Mouse (Mus musculus): ENCODE data around the gene Dck. TPM values are rescaled to one million over a fixed set of nuclear protein-coding genes. Genes with fewer than 3 reads are reported as not detected.

Dck gene
- polyA plus RNA-seq, 1 experiment, result 41.3 TPM

DNA sequence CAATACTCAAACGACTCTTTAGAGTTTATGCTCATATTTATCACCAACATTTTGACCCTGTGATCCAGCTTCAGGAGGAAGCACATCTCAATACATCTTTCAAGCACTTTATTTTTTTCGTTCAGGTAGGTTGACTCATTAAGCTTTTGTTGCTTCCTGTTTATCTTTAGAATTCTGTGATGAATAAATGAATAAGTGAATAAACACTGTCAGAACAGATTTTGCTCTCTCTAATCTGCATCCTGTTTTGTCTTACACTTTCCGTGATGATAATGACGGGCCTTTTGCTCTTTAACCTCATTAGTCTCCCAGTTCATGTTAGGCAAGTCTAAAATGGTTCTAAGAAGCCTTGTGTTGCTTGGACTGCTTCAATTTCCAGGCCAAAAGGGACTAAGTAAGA lies 11.6 kb upstream of the Dck start:
- TF ChIP-seq POLR2A (IDR thresholded peaks at IDR 0.05; ENCODE audit: borderline replicate concordance, extremely low read depth, insufficient read depth, insufficient read length, poor library complexity, severe bottlenecking) (no peak), CTCF (IDR thresholded peaks at IDR 0.05; ENCODE audit: borderline replicate concordance, extremely low read depth, insufficient read depth, insufficient read length) (no peak)
- DNase-seq (ENCODE audit: low read depth), result no peak

DNA sequence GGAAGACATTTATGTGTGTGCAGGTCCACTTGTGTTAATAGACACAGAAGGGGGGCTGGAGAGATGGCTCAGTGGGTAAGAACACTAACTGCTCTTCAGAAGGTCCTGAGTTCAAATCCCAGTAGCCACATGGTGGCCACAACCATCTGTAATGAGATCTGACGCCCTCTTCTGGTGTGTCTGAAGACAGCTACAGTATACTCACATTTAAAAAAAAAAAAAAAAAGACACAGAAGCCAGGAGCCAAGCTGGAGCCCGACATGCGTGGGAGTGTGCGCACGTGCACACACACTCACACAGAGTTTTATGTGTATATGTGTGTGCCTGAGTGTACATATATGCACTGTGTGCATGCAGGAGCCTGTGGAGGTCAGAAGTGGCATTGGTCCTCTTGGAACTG lies 2.2 kb upstream of the Dck start:
- no peak for TF ChIP-seq CTCF (IDR thresholded peaks at IDR 0.05; ENCODE audit: borderline replicate concordance, extremely low read depth, insufficient read depth, insufficient read length)
- TF ChIP-seq POLR2A (IDR thresholded peaks at IDR 0.05; ENCODE audit: borderline replicate concordance, extremely low read depth, insufficient read depth, insufficient read length, poor library complexity, severe bottlenecking), result no peak
- DNase-seq (ENCODE audit: low read depth), result no peak

DNA sequence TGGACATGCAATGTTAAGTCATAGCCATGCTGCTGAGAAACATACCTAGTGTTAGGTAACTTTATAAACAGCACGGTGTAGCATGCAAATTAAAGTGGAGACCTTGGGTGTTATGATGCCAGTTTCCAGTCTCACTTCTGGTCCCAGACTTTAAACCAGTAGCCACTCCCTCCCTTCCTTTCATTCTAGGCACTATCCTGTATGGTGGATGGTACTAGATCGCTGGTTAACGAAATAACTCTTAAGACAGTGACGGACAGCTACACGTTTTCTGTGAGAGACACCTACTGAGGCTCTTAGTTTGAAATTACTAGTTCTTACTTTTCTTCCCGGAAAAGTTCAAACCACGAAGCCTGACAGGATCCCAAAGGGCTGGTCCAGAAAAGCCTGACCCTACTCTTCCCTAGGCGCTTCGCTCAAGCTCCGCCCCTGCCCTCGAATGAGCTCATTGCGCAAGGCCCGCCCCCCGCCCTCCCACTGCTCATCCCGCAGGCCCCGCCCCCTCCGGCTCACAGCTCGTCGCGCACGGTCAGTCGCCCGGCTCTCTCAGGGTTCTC lies 288 bp upstream of the Dck start:
- DNase-seq (ENCODE audit: low read depth), result no peak
- TF ChIP-seq CTCF (IDR thresholded peaks at IDR 0.05; ENCODE audit: borderline replicate concordance, extremely low read depth, insufficient read depth, insufficient read length), result no peak

DNA sequence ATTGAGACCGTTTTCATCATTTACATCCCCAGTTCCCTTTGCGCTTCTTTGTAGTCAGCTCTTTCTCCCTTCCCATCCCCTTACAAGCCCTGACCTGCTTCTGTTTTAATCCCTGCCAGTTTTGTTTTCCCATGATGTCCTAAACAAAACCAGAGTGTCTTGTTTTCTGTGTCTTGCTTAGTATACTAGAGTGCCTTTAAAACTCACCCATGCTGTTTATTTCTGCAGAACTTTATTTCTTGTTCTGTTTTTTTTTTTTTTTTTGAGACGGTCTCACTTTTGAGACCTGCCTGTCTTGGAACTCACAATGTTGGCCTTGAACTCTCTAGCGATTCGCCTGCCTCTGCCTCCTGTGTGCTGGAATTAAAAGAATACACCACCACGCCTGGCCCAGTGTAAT lies 791 bp downstream of the Dck start:
- TF ChIP-seq CTCF (IDR thresholded peaks at IDR 0.05; ENCODE audit: borderline replicate concordance, extremely low read depth, insufficient read depth, insufficient read length), result no peak
- TF ChIP-seq POLR2A (IDR thresholded peaks at IDR 0.05; ENCODE audit: borderline replicate concordance, extremely low read depth, insufficient read depth, insufficient read length, poor library complexity, severe bottlenecking), result no peak
- DNase-seq (ENCODE audit: low read depth), result no peak

DNA sequence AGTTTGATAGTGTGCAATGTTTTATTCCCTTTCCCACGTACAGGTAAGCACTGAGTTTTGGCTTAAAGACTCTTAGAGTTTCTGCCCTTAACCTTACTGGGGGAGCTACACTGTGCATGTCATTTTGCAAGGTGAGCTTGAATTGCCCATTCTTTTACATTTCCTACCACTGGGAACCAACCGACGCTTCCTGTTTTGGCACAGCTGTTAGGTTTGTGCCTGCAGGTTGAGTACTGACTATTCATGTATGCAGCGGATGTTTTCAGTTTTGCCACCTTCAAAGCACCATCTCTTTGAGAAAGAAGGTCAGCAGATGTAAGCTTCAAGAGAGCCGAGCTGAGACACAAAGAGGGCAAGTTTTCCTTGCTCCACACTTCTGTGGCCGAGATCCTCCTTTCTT lies 1.3 kb downstream of the Dck start:
- TF ChIP-seq POLR2A (IDR thresholded peaks at IDR 0.05; ENCODE audit: borderline replicate concordance, extremely low read depth, insufficient read depth, insufficient read length, poor library complexity, severe bottlenecking) (no peak), CTCF (IDR thresholded peaks at IDR 0.05; ENCODE audit: borderline replicate concordance, extremely low read depth, insufficient read depth, insufficient read length) (no peak)
- DNase-seq (ENCODE audit: low read depth), result peak; percentile 24

DNA sequence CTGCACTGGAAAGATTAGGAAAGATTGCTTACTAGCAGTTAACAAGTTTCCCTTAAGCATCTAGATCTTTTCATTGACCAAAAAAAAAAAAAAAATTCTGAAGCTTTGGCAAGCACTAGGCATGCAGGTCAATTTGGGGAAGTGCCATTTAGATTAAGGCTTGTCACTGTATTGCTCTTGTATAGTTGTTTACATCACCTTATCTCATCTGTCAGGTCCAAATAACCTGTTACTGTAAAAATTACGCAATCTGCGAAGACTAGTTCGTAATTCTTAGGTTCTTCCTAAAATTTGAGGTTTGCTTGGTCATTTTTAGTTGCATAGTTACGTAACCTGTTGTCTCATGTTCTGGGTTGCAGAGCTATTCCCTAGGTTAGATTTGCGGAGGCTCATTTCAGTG lies 2.1 kb downstream of the Dck start:
- TF ChIP-seq POLR2A (IDR thresholded peaks at IDR 0.05; ENCODE audit: borderline replicate concordance, extremely low read depth, insufficient read depth, insufficient read length, poor library complexity, severe bottlenecking) (no peak), CTCF (IDR thresholded peaks at IDR 0.05; ENCODE audit: borderline replicate concordance, extremely low read depth, insufficient read depth, insufficient read length) (no peak)
- no peak for DNase-seq (ENCODE audit: low read depth)

DNA sequence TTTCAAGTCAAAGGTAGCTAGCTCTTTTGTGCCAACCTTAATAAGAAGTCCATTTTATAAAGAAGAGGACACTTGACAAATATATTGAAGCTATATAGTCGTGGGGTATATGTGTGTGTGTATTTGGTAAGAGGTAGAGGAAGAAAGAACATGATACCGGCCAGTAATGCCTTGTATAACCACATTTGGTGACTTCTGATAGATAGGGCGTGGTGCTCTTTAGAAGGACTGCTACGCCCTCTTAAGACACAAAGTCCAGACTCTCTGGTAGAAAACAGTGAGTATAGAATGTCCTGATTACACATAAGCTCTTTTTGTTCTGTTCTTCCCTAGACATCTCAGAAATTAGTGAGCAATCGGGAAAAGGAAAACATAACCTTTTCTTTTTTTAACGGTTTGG lies 3.4 kb downstream of the Dck start:
- DNase-seq (ENCODE audit: low read depth), result no peak
- no peak for TF ChIP-seq CTCF (IDR thresholded peaks at IDR 0.05; ENCODE audit: borderline replicate concordance, extremely low read depth, insufficient read depth, insufficient read length)
- TF ChIP-seq POLR2A (IDR thresholded peaks at IDR 0.05; ENCODE audit: borderline replicate concordance, extremely low read depth, insufficient read depth, insufficient read length, poor library complexity, severe bottlenecking), result no peak

DNA sequence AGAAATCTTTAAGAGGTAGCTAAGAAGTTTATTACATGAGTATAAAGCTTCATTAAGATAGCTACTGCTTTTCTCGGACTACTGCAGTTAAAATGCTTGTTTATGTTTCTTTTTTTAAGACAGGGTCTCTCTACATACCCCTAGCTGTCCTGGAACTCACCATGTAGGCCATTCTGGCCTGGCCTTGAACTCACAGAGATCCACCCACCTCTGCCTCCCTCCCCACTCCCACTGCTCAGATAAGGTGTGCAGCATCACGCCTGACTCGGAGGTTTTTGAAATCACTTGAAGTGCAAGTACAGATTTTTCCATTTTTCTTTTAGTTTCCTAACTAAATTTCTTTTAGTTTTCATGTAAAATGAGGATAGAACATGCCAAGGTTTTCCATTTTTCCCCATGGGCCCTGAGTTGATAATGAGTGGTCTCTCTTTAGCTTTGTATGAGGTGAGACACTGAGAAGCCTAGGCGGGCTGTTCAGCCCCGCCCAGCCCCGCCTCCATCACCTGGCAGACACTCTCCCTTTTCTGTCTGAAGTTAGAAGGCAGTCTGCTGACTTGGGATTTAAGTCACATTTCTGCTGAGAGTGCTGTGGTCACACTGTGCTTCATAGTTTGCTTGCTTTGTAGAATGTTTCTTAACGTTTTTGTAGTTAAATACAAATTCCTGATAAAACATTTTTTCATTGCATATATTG lies 17.4 kb downstream of the Dck start:
- no peak for DNase-seq (ENCODE audit: low read depth)
- no peak for TF ChIP-seq CTCF (IDR thresholded peaks at IDR 0.05; ENCODE audit: borderline replicate concordance, extremely low read depth, insufficient read depth, insufficient read length)
- no peak for TF ChIP-seq POLR2A (IDR thresholded peaks at IDR 0.05; ENCODE audit: borderline replicate concordance, extremely low read depth, insufficient read depth, insufficient read length, poor library complexity, severe bottlenecking)

DNA sequence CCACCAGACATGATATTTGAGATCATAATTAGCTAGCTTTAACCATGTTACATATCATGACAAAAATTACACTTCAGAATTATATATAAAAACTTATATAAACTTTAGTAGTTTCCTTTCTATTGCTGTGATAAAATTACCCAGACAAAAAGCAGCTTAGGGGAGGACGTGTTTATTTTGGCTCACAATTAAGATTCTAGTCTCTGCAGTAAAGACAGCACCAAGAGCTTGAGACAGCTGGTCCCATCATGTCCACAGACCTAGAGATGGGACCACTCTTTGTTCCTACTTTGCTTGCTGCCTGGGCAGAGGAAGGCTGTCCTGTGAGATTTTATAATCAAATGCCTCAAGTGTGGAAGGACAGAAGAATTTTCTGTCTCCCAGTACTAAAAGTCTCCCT lies 20.3 kb downstream of the Dck start:
- TF ChIP-seq POLR2A (IDR thresholded peaks at IDR 0.05; ENCODE audit: borderline replicate concordance, extremely low read depth, insufficient read depth, insufficient read length, poor library complexity, severe bottlenecking) (no peak), CTCF (IDR thresholded peaks at IDR 0.05; ENCODE audit: borderline replicate concordance, extremely low read depth, insufficient read depth, insufficient read length) (no peak)
- DNase-seq (ENCODE audit: low read depth), result no peak

DNA sequence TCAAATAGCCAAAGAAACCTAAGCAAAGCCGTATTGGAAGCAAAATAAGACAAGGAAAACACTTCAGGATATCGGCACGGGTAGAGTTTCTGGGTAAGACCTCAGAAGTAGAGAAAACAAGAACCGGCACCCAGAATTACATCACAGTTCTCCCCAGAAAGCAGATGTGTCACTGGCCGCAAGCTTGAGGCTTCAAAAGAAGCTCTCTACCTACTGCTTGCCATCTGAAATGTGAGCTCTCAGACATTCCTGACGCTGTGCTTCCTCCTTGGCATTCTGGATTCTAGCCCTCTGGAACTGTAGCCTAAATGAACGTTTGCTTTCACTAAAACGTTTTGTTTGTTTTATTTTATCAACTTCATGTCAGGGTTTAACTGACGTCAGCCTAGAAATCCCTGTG lies 25.9 kb downstream of the Dck start:
- no peak for DNase-seq (ENCODE audit: low read depth)

DNA sequence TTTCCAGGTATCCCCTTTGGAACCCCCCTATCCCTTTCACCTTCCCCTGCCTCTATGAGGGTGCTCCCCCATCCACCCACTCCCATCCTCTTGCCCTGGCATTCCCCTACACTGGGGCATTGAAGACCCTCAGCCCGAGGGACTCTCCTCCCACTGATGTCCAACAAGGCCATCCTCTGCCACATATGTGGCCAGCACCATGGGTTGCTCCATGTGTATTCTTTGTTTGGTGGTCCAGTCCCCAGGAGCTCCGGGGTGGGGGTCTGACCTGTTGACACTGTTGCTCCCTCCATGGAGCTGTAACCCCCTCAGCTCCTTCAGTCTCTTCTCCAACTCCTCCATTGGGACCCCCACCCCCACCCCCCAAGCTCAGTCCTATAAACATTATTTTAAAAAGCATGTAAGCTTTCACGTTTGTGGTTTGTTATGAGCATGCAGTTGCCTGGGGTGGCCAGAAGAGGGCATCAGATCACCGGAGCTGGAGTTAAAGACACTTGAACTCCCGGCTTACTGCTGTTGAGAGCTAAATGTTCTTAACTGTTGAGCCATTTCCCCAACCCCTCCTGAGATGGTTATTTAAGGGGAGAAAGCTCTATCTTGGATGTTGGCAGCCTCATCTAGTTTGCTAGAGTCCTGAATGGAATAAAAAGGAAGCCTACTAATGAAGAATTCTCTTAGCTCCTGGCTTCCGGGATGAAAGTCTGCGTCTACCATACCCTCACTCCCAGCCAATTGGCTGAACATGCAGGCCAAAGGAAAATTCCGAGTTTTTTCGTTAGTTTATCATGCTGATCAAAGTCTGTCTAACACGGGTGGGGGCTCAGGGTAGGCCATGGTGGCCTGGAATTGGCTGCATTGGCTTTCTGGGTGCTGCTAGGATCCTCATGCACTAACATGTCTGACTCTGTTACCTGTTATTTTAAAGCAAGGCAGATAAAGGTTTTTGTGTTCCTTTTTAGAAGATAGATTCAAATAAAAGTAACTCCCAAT lies 26.8 kb downstream of the Dck start:
- peak; percentile 91 for TF ChIP-seq CTCF (IDR thresholded peaks at IDR 0.05; ENCODE audit: borderline replicate concordance, extremely low read depth, insufficient read depth, insufficient read length)
- TF ChIP-seq POLR2A (IDR thresholded peaks at IDR 0.05; ENCODE audit: borderline replicate concordance, extremely low read depth, insufficient read depth, insufficient read length, poor library complexity, severe bottlenecking), result no peak
- DNase-seq (ENCODE audit: low read depth), result peak; percentile 78

More for the DNA sequence above, 25.9 kb downstream of the Dck start:
- no peak for TF ChIP-seq CTCF (IDR thresholded peaks at IDR 0.05; ENCODE audit: borderline replicate concordance, extremely low read depth, insufficient read depth, insufficient read length)

Data from brain, embryonic 14.5 days (tissue).